21 mouse cellular contexts compared by ENCODE assay signal in genomic region chr1:87982291-87982690, GRCm38 (mm10). TPM values are rescaled to one million over a fixed set of nuclear protein-coding genes. Genes with fewer than 3 reads are reported as not detected.
A peak's percentile ranks its signal among the peaks of the same experiment; 100 is the strongest.
DNase-seq lines count a peak whose midpoint lies in the region; ATAC-seq and TF ChIP-seq lines count a peak whose summit lies in the region.
"Had no signal": no experiment of that assay in that cellular context is flagged by ENCODE, and none has a peak within 500 bp of the region (broad histone marks: within the 10 kb centered on the region; RNA-seq: fewer than 3 reads in every experiment).

No protein-coding gene starts in this region.

- 52% methylated on average over 4 of the region's 4 CpGs for WGBS in forebrain, postnatal 0 days
- 81% methylated on average over 4 of the region's 4 CpGs for WGBS in forebrain, embryonic 12.5 days

- no peak overlapping the region for H3K4me3 ChIP-seq in forebrain, postnatal 0 days (ENCODE audit: low read depth, low read length)
- no peak overlapping the region for H3K4me3 ChIP-seq in forebrain, embryonic 12.5 days (replicated peaks)
- H3K4me3 ChIP-seq: embryonic facial prominence, embryonic 15.5 days; erythroblast, embryonic 14.5 days; forebrain, embryonic 10.5 days; forebrain, embryonic 15.5 days; heart, embryonic 10.5 days; hindbrain, embryonic 13.5 days had no signal

- peak; percentile 5 for DNase-seq in forebrain, postnatal 0 days
- DNase-seq in left cerebral cortex, postnatal 36 days (ENCODE audit: low spot score in 2 of 2) = peak; percentile 9 to 12
- DNase-seq in left cerebral cortex, adult 8-10 months (ENCODE audit: low spot score in 2 of 2) = no peak
- DNase-seq in right cerebral cortex, postnatal 10 days (ENCODE audit: low spot score in 2 of 2) = peak; percentile 27 to 50
- no peak for DNase-seq in right cerebral cortex, postnatal 4 days
- DNase-seq in spleen, postnatal 10 days (ENCODE audit: low spot score in 2 of 2) = no peak
- DNase-seq: adrenal gland, postnatal 10 days; cerebellum, adult 18-20 months; cerebellum, adult 9-11 months; cerebellum, postnatal 36 days; gastrocnemius, postnatal 10 days; heart, adult 18-20 months; heart, postnatal 10 days had no signal

- ATAC-seq in forebrain, postnatal 0 days = no peak
- no peak for ATAC-seq in forebrain, embryonic 12.5 days (ENCODE audit: low FRiP score)
- ATAC-seq: forebrain, embryonic 15.5 days; hindbrain, postnatal 0 days had no signal

- TF ChIP-seq CTCF in forebrain, postnatal 0 days (IDR thresholded peaks at IDR 0.05; ENCODE audit: low read depth) = no peak

- H3K9ac ChIP-seq in forebrain, postnatal 0 days = no peak overlapping the region
- H3K9ac ChIP-seq in forebrain, embryonic 12.5 days = no peak overlapping the region
- H3K9ac ChIP-seq: embryonic facial prominence, embryonic 15.5 days; forebrain, embryonic 15.5 days; hindbrain, embryonic 13.5 days had no signal

- intact Hi-C loops in left cerebral cortex, postnatal 36 days (cut with DNase I) = no loop called here

- no peaks in the 10 kb centered on the region for H3K9me3 ChIP-seq in forebrain, postnatal 0 days (ENCODE audit: low read length)
- no peaks in the 10 kb centered on the region for H3K9me3 ChIP-seq in forebrain, embryonic 12.5 days
- H3K9me3 ChIP-seq: embryonic facial prominence, embryonic 15.5 days; forebrain, embryonic 10.5 days; forebrain, embryonic 15.5 days; heart, embryonic 10.5 days; hindbrain, embryonic 13.5 days had no signal

- no peak overlapping the region for H3K4me2 ChIP-seq in forebrain, postnatal 0 days (ENCODE audit: low read depth)
- no peak overlapping the region for H3K4me2 ChIP-seq in forebrain, embryonic 12.5 days
- H3K4me2 ChIP-seq: embryonic facial prominence, embryonic 15.5 days; forebrain, embryonic 15.5 days; hindbrain, embryonic 13.5 days had no signal

- no peaks in the 10 kb centered on the region for H3K27me3 ChIP-seq in forebrain, postnatal 0 days (ENCODE audit: insufficient read depth, low read length)
- no peaks in the 10 kb centered on the region for H3K27me3 ChIP-seq in forebrain, embryonic 12.5 days
- H3K27me3 ChIP-seq: embryonic facial prominence, embryonic 15.5 days; forebrain, embryonic 15.5 days; hindbrain, embryonic 13.5 days had no signal

- H3K36me3 ChIP-seq in forebrain, postnatal 0 days (ENCODE audit: insufficient read depth) = peaks cover 62% of the 10 kb centered on the region
- peaks cover 76% of the 10 kb centered on the region for H3K36me3 ChIP-seq in forebrain, embryonic 12.5 days (replicated peaks)

- no peak overlapping the region for H3K27ac ChIP-seq in forebrain, postnatal 0 days (ENCODE audit: low read depth, low read length)
- no peak overlapping the region for H3K27ac ChIP-seq in forebrain, embryonic 12.5 days
- H3K27ac ChIP-seq: embryonic facial prominence, embryonic 15.5 days; forebrain, embryonic 10.5 days; forebrain, embryonic 15.5 days; heart, embryonic 10.5 days; hindbrain, embryonic 13.5 days; hindbrain, postnatal 0 days had no signal

- H3K4me1 ChIP-seq in forebrain, postnatal 0 days (ENCODE audit: insufficient read depth) = no peaks in the 10 kb centered on the region
- no peaks in the 10 kb centered on the region for H3K4me1 ChIP-seq in forebrain, embryonic 12.5 days
- H3K4me1 ChIP-seq: embryonic facial prominence, embryonic 15.5 days; forebrain, embryonic 10.5 days; forebrain, embryonic 15.5 days; heart, embryonic 10.5 days; hindbrain, embryonic 13.5 days had no signal

RNA-seq across cellular contexts. Expression of gene Usp40, which starts 26.1 kb away (rescaled TPM):
- 15.4 and 19.0 TPM in 2 replicates for total RNA-seq in forebrain, postnatal 0 days (2014; rRNA removed)
- 5.1 and 8.0 TPM in 2 replicates for polyA plus RNA-seq in forebrain, postnatal 0 days (2015; fragmentation: Nextera tagmentation; extraction: Ambion mirVana)
- 39.8 and 40.1 TPM in 2 replicates for polyA plus RNA-seq in forebrain, embryonic 12.5 days (2016; fragmentation: Nextera tagmentation; extraction: Ambion mirVana)
- 10 to 100 TPM; 15.1 to 27.2 TPM for total RNA-seq in left cerebral cortex, postnatal 36 days (2021)
- 10 to 100 TPM; 21.4 to 23.2 (median 23.0) TPM for total RNA-seq in left cerebral cortex, adult 8-10 months (2022)

Comparison
In these comparisons a context has a peak if more than half of its experiments do, and no peak if none do; other contexts are left out.
1. DNase-seq: peak in forebrain, postnatal 0 days (single experiment), left cerebral cortex, postnatal 36 days (2 of 2) and right cerebral cortex, postnatal 10 days (2 of 2); none in left cerebral cortex, adult 8-10 months (0 of 2), right cerebral cortex, postnatal 4 days (single experiment) and spleen, postnatal 10 days (0 of 2).